Mouse (Mus musculus) T-cell, adult 2 months (primary cell): ENCODE measurements around the gene Tango6.
"Not testable (repeated sequence)": the region's sequence is repeated elsewhere in the genome, so short reads cannot be mapped to it uniquely, and the experiment has no call there.

Experiments used
- DNase-seq: peaks from one replicate; pipeline ENCODE4 v3.0.0; 2022; ENCODE audit warnings: low spot score

Gene Tango6

DNA sequence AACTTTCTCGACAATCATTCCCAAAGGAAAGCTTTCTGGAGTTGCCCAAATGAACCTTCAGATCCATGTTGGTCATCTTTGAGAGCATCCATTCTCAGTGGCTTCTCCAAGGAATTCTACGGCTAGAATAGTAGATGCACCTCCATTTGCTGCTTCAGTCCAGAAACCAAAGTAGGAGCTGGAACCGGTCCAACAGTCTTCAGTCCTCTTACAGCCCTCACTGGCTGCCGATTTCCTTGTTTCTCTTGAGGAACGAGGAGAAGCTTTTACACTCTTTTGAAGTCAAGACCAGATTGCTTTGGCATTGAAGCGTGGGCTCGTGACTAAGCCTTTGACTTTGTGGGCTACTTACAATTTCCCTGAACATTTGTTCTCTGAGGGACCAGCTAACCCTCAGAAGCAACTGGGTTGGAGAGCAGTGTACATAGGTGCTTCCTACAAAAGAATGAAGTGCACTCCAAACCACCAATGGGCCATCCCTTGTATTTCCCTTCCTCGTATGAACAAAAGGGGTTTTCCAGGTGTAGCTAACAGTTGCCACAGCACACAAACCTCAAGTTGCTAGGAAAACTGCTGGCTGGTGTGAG lies 197.3 kb downstream of the Tango6 start:
- no peak for DNase-seq

DNA sequence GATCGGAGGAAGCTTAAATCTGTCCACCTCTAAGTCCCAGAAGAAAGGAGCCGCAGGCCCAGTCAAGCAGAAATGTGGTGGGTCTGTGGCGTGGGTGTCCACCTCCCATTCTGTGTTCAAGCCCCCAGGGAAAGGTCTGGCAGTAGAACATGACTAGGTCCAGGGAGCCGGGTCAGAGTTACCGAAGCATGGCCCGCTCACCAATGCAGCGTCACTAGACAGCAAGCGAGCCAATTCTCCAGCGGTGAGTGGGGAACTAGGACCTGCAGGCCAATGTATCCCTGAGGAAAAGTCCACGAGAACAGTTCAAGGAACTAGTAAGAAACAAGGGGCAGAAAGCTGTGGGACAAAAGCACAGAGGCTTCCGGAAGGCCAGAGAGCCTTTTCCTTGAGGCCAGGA lies 201.2 kb downstream of the Tango6 start:
- not testable (repeated sequence) for DNase-seq

DNA sequence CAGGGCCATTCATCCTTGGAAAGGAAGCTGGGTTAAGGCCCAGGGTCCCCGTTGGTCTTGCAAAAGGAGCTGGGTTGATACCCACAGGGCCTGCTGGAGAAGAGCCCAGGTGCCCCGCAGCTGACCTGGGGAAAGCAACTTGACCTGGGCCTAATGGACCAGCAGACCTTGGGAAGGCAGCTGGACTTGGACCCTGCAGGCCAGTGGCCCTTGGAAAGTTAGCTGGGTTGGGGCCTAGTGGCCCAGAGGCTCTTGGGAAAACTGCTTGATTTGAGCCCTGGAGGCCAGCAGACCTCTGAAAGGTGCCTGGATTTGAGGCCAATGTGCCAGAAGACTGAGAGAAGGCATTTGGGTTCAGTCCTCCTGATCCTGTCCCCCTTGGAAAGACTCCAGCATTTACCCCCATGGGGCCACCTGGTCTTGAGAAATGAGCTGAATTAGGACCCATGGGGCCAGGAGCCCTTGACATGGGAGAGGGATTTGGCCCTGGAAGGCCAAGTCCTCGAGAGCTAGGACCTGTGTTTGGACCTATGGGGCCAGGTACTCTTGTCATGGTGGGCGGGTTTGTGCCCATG lies 202.0 kb downstream of the Tango6 start:
- DNase-seq: not testable (repeated sequence)

DNA sequence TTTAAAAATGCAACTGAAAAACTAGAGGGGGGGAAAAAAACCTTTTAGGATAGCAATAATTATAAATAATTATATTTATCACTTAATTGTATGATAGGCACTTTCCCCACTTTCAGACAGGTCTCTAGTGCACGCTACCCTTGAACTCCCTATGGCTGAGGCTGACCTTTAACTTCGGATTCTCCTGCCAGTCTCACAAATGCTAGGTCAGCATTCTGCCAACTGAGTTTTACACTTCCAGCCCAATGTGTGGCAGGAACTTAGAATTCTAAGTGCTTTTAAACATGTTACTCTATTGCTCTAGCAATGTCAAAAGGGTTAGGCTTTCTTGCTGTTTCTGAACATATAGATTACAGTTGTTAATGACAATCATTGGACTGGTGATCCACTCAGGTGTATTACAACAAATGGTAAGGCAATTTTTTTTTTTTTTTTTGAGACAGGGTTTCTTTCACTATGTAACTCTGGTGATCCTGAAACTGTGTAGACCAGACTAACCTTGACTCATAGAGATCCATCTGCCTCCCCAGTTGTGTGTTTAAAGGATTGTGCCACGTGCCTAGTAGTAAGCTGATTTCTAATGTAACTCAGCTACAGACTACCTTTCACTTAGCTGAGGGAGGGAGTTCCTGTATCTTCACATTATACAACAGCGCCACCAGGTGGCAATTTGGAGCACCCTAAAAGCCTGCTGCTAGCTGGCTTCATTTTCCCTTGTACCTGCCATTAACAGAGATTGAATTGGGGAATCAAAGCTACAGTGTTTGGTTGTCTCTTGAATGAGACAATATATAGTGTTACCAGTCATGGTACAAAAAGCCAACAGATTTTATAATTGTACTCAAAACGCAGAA lies 204.7 kb downstream of the Tango6 start:
- peak; percentile 72 for DNase-seq

DNA sequence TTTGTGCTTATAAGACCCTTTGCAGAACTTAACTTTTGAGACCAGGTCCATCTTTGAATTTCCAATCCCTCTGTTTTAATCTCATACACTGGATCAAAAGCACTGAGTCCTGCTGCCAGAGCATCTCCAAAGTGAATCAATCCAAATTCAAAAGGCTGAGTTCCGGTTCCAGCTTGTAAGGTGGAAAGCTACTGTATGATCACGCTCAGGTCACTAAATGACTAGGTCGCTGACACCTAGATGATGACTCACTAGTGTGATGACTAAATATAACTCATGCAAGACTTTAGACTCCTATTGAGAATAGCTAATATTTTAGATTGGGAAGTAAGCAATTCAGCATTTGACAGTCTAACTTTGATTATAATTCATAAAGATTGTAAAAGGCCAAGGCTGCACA lies 205.9 kb downstream of the Tango6 start:
- DNase-seq: no peak

DNA sequence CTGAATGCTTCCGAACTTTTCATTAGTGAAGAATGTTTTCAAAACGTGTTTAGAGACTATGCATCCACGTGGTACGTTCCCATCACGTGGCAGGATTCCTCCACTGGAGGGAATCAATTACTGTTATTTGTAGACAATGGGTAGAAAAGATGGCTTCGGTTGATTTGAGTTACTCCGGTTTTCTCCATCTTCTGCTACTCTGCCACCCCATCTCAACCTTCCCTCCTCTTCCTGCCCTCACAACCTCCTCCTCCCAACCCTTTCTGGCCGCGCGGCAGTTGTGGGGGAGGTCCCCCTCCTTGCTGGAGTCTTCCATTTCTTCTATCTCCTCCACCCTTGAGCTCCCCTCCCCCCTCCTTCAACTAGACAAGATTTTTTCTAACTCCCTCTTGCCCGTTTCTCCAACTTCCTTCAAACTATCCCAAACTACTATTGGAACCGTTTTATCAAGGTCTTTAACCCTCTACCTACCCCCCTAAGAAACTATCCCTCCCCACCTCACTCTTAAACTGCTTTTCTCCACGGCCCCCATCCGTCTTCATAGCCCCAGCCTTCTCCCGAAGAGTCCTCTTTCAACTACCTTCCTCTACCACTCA lies 209.4 kb downstream of the Tango6 start:
- peak; percentile 34 for DNase-seq

DNA sequence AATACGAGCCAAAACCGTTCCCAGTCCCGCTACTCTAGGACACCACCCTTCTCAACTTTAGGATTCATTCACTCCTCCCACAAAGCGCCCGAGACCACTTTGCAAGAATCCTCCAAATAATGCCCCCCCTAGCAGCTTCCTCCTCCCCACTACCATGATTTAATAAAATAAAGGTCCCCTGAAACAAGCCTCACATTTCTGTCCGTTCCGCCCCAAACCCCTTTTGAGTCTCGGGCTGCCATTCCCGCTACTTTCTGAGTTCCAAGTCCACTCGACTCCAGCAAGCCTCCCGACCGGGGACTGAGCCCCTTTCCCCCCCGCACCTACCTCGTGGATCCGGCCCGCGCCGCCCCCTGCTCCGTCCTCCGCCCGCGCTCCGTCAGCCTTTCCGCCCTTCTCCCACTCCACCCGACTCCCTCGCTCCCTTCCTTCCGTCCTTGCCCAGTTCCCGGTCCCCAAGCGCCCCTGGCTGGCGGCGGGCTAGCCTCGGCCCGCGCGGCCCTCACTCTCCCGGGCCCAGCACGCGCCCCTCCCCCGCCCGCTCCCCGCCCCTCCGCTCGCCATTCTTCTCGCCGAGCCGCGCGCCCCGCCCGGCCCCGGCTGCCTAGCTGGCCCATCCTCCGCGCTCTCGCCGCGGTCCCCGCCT lies 210.1 kb downstream of the Tango6 start:
- peak; percentile 6 for DNase-seq

DNA sequence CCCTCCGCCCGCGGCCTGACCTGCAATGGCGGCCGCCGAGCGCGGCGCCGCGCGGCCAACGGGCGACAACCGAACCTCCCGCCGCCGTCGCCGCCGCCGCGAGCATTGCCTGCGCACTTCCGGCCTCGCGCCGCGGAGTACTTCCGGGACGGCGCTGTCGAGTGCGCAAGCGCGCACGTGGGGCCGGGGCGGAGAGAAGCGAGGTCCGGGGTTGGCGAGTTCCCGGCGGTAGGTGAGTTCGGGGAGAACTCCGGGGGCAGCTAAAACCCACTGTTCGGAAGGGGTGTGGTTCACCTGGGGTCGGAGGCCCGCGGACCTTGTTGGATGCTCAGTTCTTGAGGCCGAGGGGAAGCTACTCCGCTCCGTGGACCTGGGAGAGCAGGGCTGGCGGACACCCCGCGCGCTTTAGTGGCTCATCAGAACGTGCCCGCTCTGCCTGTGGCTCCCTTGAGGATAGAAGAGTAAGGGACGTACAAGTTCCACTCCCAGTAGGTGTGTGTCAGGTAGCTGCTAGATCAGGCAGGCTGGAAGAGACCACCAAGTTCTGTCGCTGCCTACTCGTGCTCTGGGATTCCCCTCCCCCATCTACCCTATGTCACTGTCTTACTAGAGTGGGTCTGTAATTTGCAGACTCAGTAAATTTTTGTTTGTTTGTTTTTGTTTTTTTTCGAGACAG lies 210.8 kb downstream of the Tango6 start, which contains the start of gene Utp4:
Utp4 (plus strand) TSS at position 156 of the 676 bp plus-strand sequence.
- DNase-seq: peak; percentile 87

DNA sequence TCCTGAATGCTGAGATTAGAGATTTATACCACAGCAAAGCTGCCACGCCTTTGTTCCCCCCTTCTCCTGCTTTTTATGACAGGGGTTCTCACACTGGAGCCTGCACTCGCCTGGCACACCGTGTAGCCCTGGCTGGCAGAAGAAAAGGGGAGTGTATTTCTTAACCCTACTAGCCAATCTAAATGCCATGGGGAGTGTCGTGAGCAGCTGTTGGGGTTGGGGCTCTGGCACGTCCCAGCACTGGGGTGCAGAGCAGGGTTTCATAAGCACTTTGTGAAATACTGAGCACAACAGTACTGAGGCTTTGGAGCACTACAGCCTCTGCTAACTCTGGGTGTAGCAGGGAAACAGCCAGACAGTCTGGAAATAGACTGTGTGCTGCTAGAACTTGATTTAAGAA lies 216.6 kb downstream of the Tango6 start:
- no peak for DNase-seq
